Mouse (Mus musculus): Measurements from ENCODE around the gene Dync1h1.
"Not testable (repeated sequence)": the region's sequence is repeated elsewhere in the genome, so short reads cannot be mapped to it uniquely, and the experiment has no call there.

Gene Dync1h1

GRCm38 (mm10) chr12:110696975-110697400 is 95.7 kb downstream of the Dync1h1 start:
- peak; percentile 43 for DNase-seq

GRCm38 (mm10) chr12:110697457-110697856 is 96.2 kb downstream of the Dync1h1 start:
- no peak for DNase-seq

- DNase-seq: no peak
Observed at GRCm38 (mm10) chr12:110698080-110698479, 96.8 kb downstream of the Dync1h1 start.

- peak; percentile 16 for DNase-seq
Observed at GRCm38 (mm10) chr12:110698523-110699170, 97.4 kb downstream of the Dync1h1 start.

- no peak for DNase-seq
Observed at GRCm38 (mm10) chr12:110699171-110699547, 97.9 kb downstream of the Dync1h1 start.

- peak; percentile 11 for DNase-seq
Observed at GRCm38 (mm10) chr12:110700730-110701129, 99.5 kb downstream of the Dync1h1 start.

GRCm38 (mm10) chr12:110701363-110701762 is 100.1 kb downstream of the Dync1h1 start:
- DNase-seq: not testable (repeated sequence)

GRCm38 (mm10) chr12:110702556-110702955 is 101.3 kb downstream of the Dync1h1 start, which contains the start of gene Hsp90aa1:
TSS of gene Hsp90aa1 (minus strand) at chr12:110702728.
- DNase-seq: no peak

- peak; percentile 67 for DNase-seq
Observed at GRCm38 (mm10) chr12:110703008-110703471, 101.8 kb downstream of the Dync1h1 start.

GRCm38 (mm10) chr12:110703682-110704081 is 102.4 kb downstream of the Dync1h1 start:
- DNase-seq: peak; percentile 13

GRCm38 (mm10) chr12:110705419-110705818 is 104.2 kb downstream of the Dync1h1 start:
- DNase-seq: not testable (repeated sequence)

- peak; percentile 34 for DNase-seq
Observed at GRCm38 (mm10) chr12:110706337-110707231, 105.3 kb downstream of the Dync1h1 start.

- no peak for DNase-seq
Observed at GRCm38 (mm10) chr12:110707451-110707850, 106.2 kb downstream of the Dync1h1 start.

- no peak for DNase-seq
Observed at GRCm38 (mm10) chr12:110711270-110711669, 110.0 kb downstream of the Dync1h1 start.

- no peak for DNase-seq
Observed at GRCm38 (mm10) chr12:110713784-110714183, 112.5 kb downstream of the Dync1h1 start.

GRCm38 (mm10) chr12:110714215-110714614 is 113.0 kb downstream of the Dync1h1 start:
- no peak for DNase-seq

GRCm38 (mm10) chr12:110716004-110716403 is 114.8 kb downstream of the Dync1h1 start:
- DNase-seq: no peak

Data from cerebellum, adult 11-12 months (tissue).